Mouse (Mus musculus): ENCODE results near the gene Nphp1. TPM values are rescaled to one million over a fixed set of nuclear protein-coding genes. Genes with fewer than 3 reads are reported as not detected.

Gene Nphp1
- polyA plus RNA-seq, 1 experiment from 2014 or later = 21.5 TPM

- Histone ChIP-seq H3K4me3 (ENCODE audit: low read depth, low read length) (no peak overlapping the region), H3K27me3 (replicated peaks; ENCODE audit: insufficient read depth, low read length) (no peaks in the 10 kb centered on the region), H3K36me3 (ENCODE audit: insufficient read depth, low read length) (no peaks in the 10 kb centered on the region), H3K27ac (ENCODE audit: low read length) (no peak overlapping the region), H3K4me2 (replicated peaks; ENCODE audit: low read depth, low read length) (peak overlapping the region; percentile 66), H3K9ac (replicated peaks; ENCODE audit: low read depth) (no peak overlapping the region), H3K9me3 (ENCODE audit: low read length) (no peaks in the 10 kb centered on the region), H3K4me1 (ENCODE audit: insufficient read depth, low read depth, low read length) (0 out of 2 replicates have a peak, but pooled peaks cover 2% of the 10 kb centered on the region)
- TF ChIP-seq CTCF (IDR thresholded peaks at IDR 0.05) (no peak), EP300 (IDR thresholded peaks at IDR 0.05) (no peak)
- 22% methylated on average over 9 of the region's 9 CpGs for WGBS
- DNase-seq (ENCODE audit: low spot score) = no peak
- ATAC-seq = no peak
Observed at GRCm38 (mm10) chr2:127789651-127790270, 1.1 kb upstream of the Nphp1 start.

GRCm38 (mm10) chr2:127789138-127789537, 441 bp upstream of the Nphp1 start:
- Histone ChIP-seq H3K36me3 (ENCODE audit: insufficient read depth, low read length) (no peaks in the 10 kb centered on the region), H3K4me3 (ENCODE audit: low read depth, low read length) (peak overlapping the region; percentile 64), H3K9ac (replicated peaks; ENCODE audit: low read depth) (peak overlapping the region; percentile 57), H3K27me3 (replicated peaks; ENCODE audit: insufficient read depth, low read length) (no peaks in the 10 kb centered on the region), H3K9me3 (ENCODE audit: low read length) (no peaks in the 10 kb centered on the region), H3K4me1 (ENCODE audit: insufficient read depth, low read depth, low read length) (0 out of 2 replicates have a peak, but pooled peaks cover 2% of the 10 kb centered on the region), H3K27ac (ENCODE audit: low read length) (peak overlapping the region; percentile 28; the same call in 1 of the 2 replicates), H3K4me2 (replicated peaks; ENCODE audit: low read depth, low read length) (peak overlapping the region; percentile 66)
- TF ChIP-seq EP300 (IDR thresholded peaks at IDR 0.05) (no peak), CTCF (IDR thresholded peaks at IDR 0.05) (no peak)
- WGBS = 3% methylated on average over 11 of the region's 11 CpGs
- peak; percentile 5 for DNase-seq (ENCODE audit: low spot score)
- no peak for ATAC-seq

DNA sequence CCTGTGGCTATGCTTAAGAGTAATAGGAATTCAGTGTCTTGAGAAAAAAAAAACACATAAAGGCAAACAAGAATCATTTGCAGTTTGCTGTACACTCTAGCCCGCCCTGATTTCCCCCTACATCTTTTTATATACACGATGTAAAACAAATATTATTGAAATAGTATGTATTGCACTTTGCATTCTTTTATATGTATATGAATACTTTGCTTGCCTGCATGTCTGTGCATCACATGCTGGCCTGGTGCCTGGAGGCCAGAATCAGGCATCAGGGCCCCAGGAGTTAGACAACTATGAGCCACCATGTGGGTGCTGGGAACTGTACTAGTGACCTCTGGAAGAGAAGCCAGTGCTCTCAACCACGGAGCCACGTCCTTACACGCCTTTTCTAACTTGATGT, 1.5 kb downstream of the Nphp1 start:
- WGBS = 86% methylated on average over 5 of the region's 5 CpGs
- no peaks in the 10 kb centered on the region for H3K9me3 ChIP-seq (ENCODE audit: low read length)
- no peaks in the 10 kb centered on the region for H3K36me3 ChIP-seq (ENCODE audit: insufficient read depth, low read length)
- no peak overlapping the region for H3K4me3 ChIP-seq (ENCODE audit: low read depth, low read length)
- H3K27me3 ChIP-seq (replicated peaks; ENCODE audit: insufficient read depth, low read length) = no peaks in the 10 kb centered on the region
- no peak overlapping the region for H3K27ac ChIP-seq (ENCODE audit: low read length)
- 0 out of 2 replicates have a peak, but pooled peaks cover 2% of the 10 kb centered on the region for H3K4me1 ChIP-seq (ENCODE audit: insufficient read depth, low read depth, low read length)
- no peak for DNase-seq (ENCODE audit: low spot score)
- TF ChIP-seq EP300 (IDR thresholded peaks at IDR 0.05) (no peak), CTCF (IDR thresholded peaks at IDR 0.05) (no peak)
- H3K9ac ChIP-seq (replicated peaks; ENCODE audit: low read depth) = no peak overlapping the region
- H3K4me2 ChIP-seq (replicated peaks; ENCODE audit: low read depth, low read length) = no peak overlapping the region
- no peak for ATAC-seq

GRCm38 (mm10) chr2:127778451-127778850, 10.2 kb downstream of the Nphp1 start:
- Histone ChIP-seq H3K36me3 (ENCODE audit: insufficient read depth, low read length) (peaks cover 14% of the 10 kb centered on the region), H3K27me3 (replicated peaks; ENCODE audit: insufficient read depth, low read length) (no peaks in the 10 kb centered on the region), H3K9me3 (ENCODE audit: low read length) (no peaks in the 10 kb centered on the region), H3K9ac (replicated peaks; ENCODE audit: low read depth) (no peak overlapping the region), H3K4me1 (ENCODE audit: insufficient read depth, low read depth, low read length) (no peaks in the 10 kb centered on the region), H3K4me2 (replicated peaks; ENCODE audit: low read depth, low read length) (no peak overlapping the region), H3K4me3 (ENCODE audit: low read depth, low read length) (no peak overlapping the region), H3K27ac (ENCODE audit: low read length) (no peak overlapping the region)
- DNase-seq (ENCODE audit: low spot score) (no peak), ATAC-seq (no peak)
- TF ChIP-seq EP300 (IDR thresholded peaks at IDR 0.05) = no peak
- no peak for TF ChIP-seq CTCF (IDR thresholded peaks at IDR 0.05)
- WGBS = 90% methylated on average over 5 of the region's 5 CpGs

DNA sequence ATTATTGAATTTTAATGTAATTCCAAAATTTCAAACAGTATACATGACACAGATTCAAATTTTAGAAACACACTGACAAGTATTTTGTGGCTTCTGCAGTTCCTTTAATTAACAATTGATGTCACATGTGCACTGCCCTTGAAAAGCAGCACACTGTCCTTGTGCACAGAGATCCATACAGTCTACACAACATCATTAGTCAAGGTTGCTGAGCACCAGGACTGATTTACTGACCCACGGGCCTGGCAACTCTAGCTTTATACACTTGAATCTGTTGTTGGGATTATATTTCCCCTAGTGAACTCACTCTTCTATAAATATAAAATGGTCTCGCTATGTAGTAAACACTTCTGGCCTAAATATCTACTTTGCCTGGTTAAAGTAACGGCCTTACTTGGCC, 13.7 kb downstream of the Nphp1 start:
- H3K9me3 ChIP-seq (ENCODE audit: low read length) = no peaks in the 10 kb centered on the region
- no peaks in the 10 kb centered on the region for H3K27me3 ChIP-seq (replicated peaks; ENCODE audit: insufficient read depth, low read length)
- peaks cover 15% of the 10 kb centered on the region for H3K36me3 ChIP-seq (ENCODE audit: insufficient read depth, low read length)
- ATAC-seq = no peak
- TF ChIP-seq CTCF (IDR thresholded peaks at IDR 0.05) (no peak), EP300 (IDR thresholded peaks at IDR 0.05) (no peak)
- H3K4me2 ChIP-seq (replicated peaks; ENCODE audit: low read depth, low read length) = no peak overlapping the region
- H3K27ac ChIP-seq (ENCODE audit: low read length) = no peak overlapping the region
- no peak overlapping the region for H3K4me3 ChIP-seq (ENCODE audit: low read depth, low read length)
- no peak for DNase-seq (ENCODE audit: low spot score)
- H3K4me1 ChIP-seq (ENCODE audit: insufficient read depth, low read depth, low read length) = no peaks in the 10 kb centered on the region
- 76% methylated on average over 3 of the region's 3 CpGs for WGBS
- no peak overlapping the region for H3K9ac ChIP-seq (replicated peaks; ENCODE audit: low read depth)

GRCm38 (mm10) chr2:127774578-127774941, 14.1 kb downstream of the Nphp1 start:
- Histone ChIP-seq H3K36me3 (ENCODE audit: insufficient read depth, low read length) (peaks cover 16% of the 10 kb centered on the region), H3K27ac (ENCODE audit: low read length) (no peak overlapping the region), H3K9me3 (ENCODE audit: low read length) (no peaks in the 10 kb centered on the region), H3K4me1 (ENCODE audit: insufficient read depth, low read depth, low read length) (no peaks in the 10 kb centered on the region), H3K9ac (replicated peaks; ENCODE audit: low read depth) (no peak overlapping the region), H3K4me2 (replicated peaks; ENCODE audit: low read depth, low read length) (no peak overlapping the region), H3K4me3 (ENCODE audit: low read depth, low read length) (no peak overlapping the region), H3K27me3 (replicated peaks; ENCODE audit: insufficient read depth, low read length) (no peaks in the 10 kb centered on the region)
- DNase-seq (ENCODE audit: low spot score) (no peak), ATAC-seq (no peak)
- 45% methylated on average over 1 of the region's 1 CpGs for WGBS
- TF ChIP-seq EP300 (IDR thresholded peaks at IDR 0.05) (no peak), CTCF (IDR thresholded peaks at IDR 0.05) (no peak)
